Mouse (Mus musculus) forebrain, embryonic 15.5 days (tissue): Measurements from ENCODE around the gene Arntl2. TPM values are rescaled to one million over a fixed set of nuclear protein-coding genes. Genes with fewer than 3 reads are reported as not detected.
"Not testable (repeated sequence)": the region's sequence is repeated elsewhere in the genome, so short reads cannot be mapped to it uniquely, and the experiment has no call there.

Experiments
- ATAC-seq: fragments of 200-750 bp; cut with Nextera tagmentation; replicated peaks from 2 replicates; pipeline ENCODE4 v1.8.0; 2017; ENCODE audit warnings: mild to moderate bottlenecking, moderate TSS enrichment, moderate library complexity
- H3K27ac ChIP-seq: fragments of 300-500 bp; sonication (generic); replicated peaks from 2 replicates; pipeline ENCODE4 v1.5.1; 2015; ENCODE audit warnings: mild to moderate bottlenecking, inconsistent platforms
- H3K27me3 ChIP-seq: fragments of 300-500 bp; sonication (generic); 2 replicates; pipeline ENCODE4 v1.6.1; 2015; ENCODE audit warnings: inconsistent platforms
- H3K36me3 ChIP-seq: fragments of 300-500 bp; sonication (generic); 2 replicates; pipeline ENCODE4 v1.6.1; 2015; ENCODE audit warnings: mild to moderate bottlenecking, inconsistent platforms
- H3K4me1 ChIP-seq: fragments of 300-500 bp; sonication (generic); 2 replicates; pipeline ENCODE4 v1.6.1; 2015; ENCODE audit warnings: inconsistent platforms
- H3K4me2 ChIP-seq: fragments of 300-500 bp; sonication (generic); replicated peaks from 2 replicates; pipeline ENCODE4 v1.6.1; 2015; ENCODE audit warnings: mild to moderate bottlenecking, inconsistent platforms
- H3K4me3 ChIP-seq: fragments of 300-500 bp; sonication (generic); 2 replicates; pipeline ENCODE4 v1.5.1; 2015; ENCODE audit warnings: mild to moderate bottlenecking, inconsistent platforms
- H3K9ac ChIP-seq: fragments of 300-500 bp; sonication (generic); replicated peaks from 2 replicates; pipeline ENCODE4 v1.6.1; 2015; ENCODE audit warnings: mild to moderate bottlenecking, inconsistent platforms
- H3K9me3 ChIP-seq: fragments of 300-500 bp; sonication (generic); 2 replicates; pipeline ENCODE4 v1.6.1; 2016; ENCODE audit warnings: inconsistent platforms
- WGBS: fragments of 180-500 bp; shearing (Covaris S2); methylation state at CpG from one replicate; pipeline ENCODE4 v1.1.7; 2015; ENCODE audit warnings: mixed read lengths; 5-methylcytosine and 5-hydroxymethylcytosine counted together
- polyA plus RNA-seq: library from polyadenylated mRNA; unstranded; fragments of >200 nt; fragmentation: Nextera tagmentation; extraction: Ambion mirVana; gene quantifications from 2 replicates; pipeline ENCODE4 v1.2.1, GENCODE M21; 2015

Arntl2 gene
- polyA plus RNA-seq, 1 experiment from 2014 or later: 2.7 TPM

DNA sequence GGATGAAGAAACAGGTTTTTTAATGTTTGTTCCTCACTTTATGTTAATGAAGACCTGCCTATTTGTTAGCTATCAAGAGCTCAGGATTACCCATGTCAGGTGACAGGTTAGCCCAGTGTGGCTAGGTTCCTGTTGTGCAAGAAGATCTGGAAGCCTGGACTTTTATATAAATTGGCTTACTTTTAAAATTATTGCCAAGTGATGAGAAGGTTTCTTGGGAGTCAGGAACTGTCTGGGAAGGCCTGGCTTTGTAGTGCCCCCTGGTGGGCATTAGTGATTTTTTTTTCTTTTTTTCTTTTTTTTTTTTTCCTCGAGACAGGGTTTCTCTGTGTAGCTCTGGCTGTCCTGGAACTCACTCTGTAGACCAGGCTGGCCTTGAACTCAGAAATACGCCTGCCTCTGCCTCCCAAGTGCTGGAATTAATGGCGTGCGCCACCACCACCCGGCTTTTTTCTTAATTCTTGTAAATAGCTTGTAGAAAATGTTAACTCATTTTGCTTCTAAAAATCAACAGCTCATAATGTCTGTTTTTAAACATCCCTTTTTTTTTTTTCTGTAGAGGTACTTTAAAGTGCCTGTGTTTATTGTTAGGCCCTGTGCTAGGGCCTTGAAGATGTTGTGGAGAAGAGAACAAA is 33.5 kb upstream of the Arntl2 start:
- Histone ChIP-seq H3K36me3 (no peaks in the 10 kb centered on the region; the same call in 1 of the 2 replicates), H3K27ac (no peak overlapping the region), H3K9me3 (no peaks in the 10 kb centered on the region), H3K4me1 (no peaks in the 10 kb centered on the region), H3K9ac (no peak overlapping the region), H3K27me3 (no peaks in the 10 kb centered on the region), H3K4me3 (no peak overlapping the region), H3K4me2 (no peak overlapping the region)
- 65% methylated on average over 5 of the region's 5 CpGs for WGBS
- ATAC-seq: no peak

DNA sequence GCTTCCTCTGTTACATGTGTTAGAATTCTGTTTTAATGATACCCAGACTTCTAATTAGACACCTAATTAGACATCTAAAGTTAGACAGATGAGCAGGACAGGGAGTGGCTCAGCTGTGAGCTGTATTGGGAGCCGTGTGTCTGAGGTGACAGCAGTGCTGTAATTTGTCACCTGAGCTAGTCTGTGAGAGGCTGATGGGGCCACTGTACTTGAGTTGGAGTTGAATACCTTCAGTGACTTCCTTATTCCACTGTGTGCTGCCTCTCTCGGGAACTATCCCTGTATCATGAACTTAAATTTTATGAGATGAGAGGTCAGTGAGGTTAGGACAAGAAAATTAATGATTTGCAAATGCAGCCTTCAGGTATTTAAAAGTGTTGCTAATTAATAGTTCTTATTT is 31.3 kb upstream of the Arntl2 start:
- ATAC-seq: no peak
- Histone ChIP-seq H3K27me3 (no peaks in the 10 kb centered on the region), H3K36me3 (peaks cover 10% of the 10 kb centered on the region; the same call in 1 of the 2 replicates), H3K9ac (no peak overlapping the region), H3K4me1 (no peaks in the 10 kb centered on the region), H3K4me3 (no peak overlapping the region), H3K9me3 (no peaks in the 10 kb centered on the region), H3K27ac (no peak overlapping the region), H3K4me2 (no peak overlapping the region)
- WGBS: 62% methylated on average over 2 of the region's 2 CpGs

DNA sequence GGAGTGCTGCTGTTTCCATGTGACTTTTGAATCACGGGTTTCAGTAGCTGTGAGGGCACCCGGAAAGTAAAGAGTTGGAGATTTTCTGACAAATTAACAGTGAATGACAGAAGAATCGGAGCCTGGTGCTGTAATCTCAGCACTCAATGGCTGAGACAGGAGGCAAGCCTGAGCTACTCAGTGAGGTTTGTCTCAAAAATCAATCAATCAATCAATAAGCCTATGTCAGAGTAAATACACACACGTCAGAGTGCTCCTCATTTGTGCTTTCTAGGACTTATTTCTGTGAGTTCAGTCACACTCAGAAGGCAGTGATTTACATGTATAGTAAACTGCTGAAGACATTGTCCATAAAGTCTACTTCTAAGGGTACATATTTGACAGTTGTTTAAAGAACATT is 30.6 kb upstream of the Arntl2 start:
- 83% methylated on average over 4 of the region's 4 CpGs for WGBS
- no peak for ATAC-seq

DNA sequence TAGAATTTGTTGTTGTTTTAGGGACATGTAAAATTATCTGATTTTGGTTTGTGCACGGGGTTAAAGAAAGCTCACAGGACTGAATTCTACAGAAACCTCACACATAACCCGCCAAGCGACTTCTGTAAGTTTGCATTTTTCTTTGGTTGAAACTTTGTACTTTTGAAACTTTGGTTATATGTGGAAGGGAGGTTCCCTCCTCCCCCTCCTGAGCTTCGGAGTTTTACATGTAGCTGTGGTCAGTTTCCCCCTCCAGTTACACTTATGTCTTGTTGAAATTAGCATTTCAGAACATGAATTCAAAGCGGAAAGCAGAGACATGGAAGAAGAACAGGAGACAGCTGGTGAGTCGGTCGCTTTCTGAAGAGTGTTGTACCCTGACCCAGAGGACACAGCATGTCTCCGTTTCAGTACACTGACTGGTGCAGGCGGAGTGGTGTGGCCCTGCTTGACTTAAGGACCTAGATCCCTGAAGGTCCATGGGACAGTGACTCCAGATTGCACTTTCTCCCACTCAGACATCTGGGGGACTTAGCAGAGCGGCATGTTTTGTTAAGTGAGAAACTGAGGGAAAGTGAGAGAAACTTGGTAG is 26.9 kb upstream of the Arntl2 start:
- Histone ChIP-seq H3K4me3 (no peak overlapping the region), H3K27me3 (no peaks in the 10 kb centered on the region), H3K9ac (no peak overlapping the region), H3K27ac (no peak overlapping the region), H3K4me2 (no peak overlapping the region), H3K4me1 (no peaks in the 10 kb centered on the region), H3K36me3 (peaks cover 14% of the 10 kb centered on the region), H3K9me3 (no peaks in the 10 kb centered on the region)
- WGBS: 95% methylated on average over 10 of the region's 10 CpGs
- no peak for ATAC-seq

More for the DNA sequence above, 30.6 kb upstream of the Arntl2 start:
- H3K9me3 ChIP-seq: no peaks in the 10 kb centered on the region
- H3K4me1 ChIP-seq: no peaks in the 10 kb centered on the region
- H3K27me3 ChIP-seq: no peaks in the 10 kb centered on the region
- H3K4me2 ChIP-seq: no peak overlapping the region
- no peak overlapping the region for H3K4me3 ChIP-seq
- peaks cover 10% of the 10 kb centered on the region; the same call in 1 of the 2 replicates for H3K36me3 ChIP-seq
- H3K9ac ChIP-seq: no peak overlapping the region
- H3K27ac ChIP-seq: no peak overlapping the region

DNA sequence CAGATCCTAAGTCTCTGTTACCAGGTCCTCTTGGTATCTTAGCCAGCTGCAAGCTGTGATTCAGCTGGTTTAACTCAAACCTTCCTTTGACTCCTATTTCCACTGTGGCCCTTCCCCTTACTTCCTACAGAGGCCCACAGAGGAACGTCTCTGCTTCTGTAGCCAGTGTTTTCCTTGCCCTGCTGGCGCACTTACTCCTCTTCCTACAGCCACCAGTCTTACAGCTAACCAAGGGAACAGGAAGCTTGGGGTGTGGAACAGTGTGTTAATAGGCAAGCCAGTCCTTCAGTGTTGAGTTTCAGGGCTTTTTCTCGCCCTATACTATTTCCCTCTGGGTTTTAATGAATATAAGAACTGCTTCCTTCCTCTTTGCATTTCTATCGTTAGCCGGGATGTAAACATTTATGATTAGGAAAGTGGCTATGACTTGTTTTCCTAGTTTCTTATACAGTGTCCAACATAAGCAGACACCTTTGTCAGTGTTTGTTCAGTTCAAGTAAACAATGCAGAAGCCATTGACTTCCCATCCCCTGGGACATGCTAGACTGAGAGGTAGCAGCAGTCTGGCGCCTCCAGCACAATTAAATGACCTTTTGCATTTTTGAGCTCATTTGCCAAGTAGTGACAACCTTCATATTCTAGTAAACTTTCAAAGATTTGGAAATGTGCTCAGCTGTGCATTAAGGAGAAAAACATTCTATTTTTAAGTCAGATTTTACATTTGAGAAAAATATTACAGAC is 25.7 kb upstream of the Arntl2 start:
- peaks cover 19% of the 10 kb centered on the region for H3K36me3 ChIP-seq
- no peaks in the 10 kb centered on the region for H3K27me3 ChIP-seq
- H3K9ac ChIP-seq: no peak overlapping the region
- H3K4me2 ChIP-seq: no peak overlapping the region
- H3K4me3 ChIP-seq: no peak overlapping the region
- H3K9me3 ChIP-seq: no peaks in the 10 kb centered on the region
- ATAC-seq: no peak
- WGBS: 81% methylated on average over 6 of the region's 6 CpGs
- no peaks in the 10 kb centered on the region for H3K4me1 ChIP-seq
- no peak overlapping the region for H3K27ac ChIP-seq

DNA sequence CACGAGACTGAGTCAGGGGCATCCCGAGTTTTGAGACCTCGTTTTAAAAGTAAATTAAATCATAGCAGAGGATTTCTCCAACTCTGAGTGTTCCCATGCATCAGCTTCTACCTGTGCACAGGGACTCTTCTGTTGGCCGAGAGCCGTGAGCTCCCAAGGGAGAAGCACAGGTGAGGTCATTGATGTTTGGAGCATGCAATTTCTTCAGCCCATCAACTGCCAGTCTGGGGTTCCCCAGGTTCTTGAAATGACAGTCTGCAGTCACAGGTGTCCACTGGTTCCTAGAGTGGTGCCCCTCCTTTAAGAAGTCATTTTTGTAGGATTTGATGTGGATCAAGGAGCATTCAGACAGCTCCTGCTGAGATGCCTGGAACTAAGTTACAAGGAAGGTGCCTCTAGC is 25.0 kb upstream of the Arntl2 start:
- Histone ChIP-seq H3K9me3 (no peaks in the 10 kb centered on the region), H3K4me3 (no peak overlapping the region), H3K9ac (no peak overlapping the region), H3K36me3 (peaks cover 19% of the 10 kb centered on the region), H3K4me1 (no peaks in the 10 kb centered on the region), H3K4me2 (no peak overlapping the region), H3K27ac (no peak overlapping the region), H3K27me3 (no peaks in the 10 kb centered on the region)
- no peak for ATAC-seq
- 91% methylated on average over 5 of the region's 5 CpGs for WGBS

DNA sequence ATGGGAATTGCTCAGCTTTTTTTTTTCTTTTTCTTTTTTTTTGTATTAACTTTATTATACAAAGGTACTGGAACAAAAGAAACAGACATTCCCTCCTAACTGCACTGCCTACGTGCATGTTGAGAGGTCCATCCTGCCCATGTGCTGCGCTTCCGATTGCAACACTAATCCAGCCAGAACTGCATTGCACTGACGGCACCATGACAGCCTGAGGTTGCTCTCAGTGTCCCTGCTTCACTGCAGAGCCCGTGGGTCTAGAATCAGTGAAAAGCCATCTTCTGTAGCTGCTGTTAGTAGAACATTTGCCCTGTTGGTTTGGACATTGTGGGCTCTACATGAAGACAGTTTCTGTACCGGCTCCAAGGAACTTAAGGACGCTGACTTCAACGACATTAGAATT is 20.0 kb upstream of the Arntl2 start:
- H3K9me3 ChIP-seq, H3K27me3 ChIP-seq, H3K9ac ChIP-seq, ATAC-seq, H3K4me3 ChIP-seq, H3K27ac ChIP-seq, H3K4me2 ChIP-seq, H3K4me1 ChIP-seq: not testable (repeated sequence)
- 72% methylated on average over 8 of the region's 8 CpGs for WGBS
- H3K36me3 ChIP-seq: peaks cover 12% of the 10 kb centered on the region

DNA sequence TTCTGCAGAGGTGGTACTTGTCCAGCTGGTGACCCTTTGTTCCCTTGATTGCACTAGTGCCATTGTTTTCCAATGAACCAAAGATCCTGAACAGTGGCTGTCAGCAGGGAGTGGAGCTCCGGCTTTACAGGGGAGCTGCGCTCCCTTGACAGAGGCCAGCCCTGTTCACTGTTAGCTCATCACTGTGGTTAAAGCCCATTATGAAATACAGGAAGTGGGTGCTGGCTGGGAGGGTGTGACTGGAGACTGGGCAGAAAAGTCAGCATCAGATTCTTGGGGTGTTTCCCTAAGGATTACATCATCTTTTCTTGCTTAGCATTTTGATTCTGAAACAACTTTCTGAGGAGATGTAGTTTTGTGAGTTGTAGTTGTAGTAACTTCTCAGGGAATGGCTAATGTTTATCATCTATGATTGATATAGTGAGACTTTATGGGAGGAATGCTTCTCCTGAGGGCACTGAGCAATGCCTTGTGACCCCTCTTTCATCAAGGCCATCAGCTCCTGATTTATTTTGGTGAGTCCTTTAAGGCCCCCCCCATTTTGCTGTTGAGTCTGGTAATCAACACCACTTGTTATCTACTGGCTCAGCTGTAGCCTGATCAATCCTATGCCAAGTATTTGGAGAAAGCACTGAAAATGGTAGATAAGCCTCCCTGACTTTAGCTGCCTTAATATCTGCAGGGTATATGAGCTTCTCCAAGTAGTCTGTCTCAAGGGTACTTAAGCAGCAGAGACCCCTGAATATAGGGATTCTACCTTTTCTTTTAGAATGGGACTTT is 19.1 kb upstream of the Arntl2 start:
- no peak overlapping the region for H3K9ac ChIP-seq
- H3K9me3 ChIP-seq: no peaks in the 10 kb centered on the region
- no peaks in the 10 kb centered on the region for H3K4me1 ChIP-seq
- no peak overlapping the region for H3K4me3 ChIP-seq
- peaks cover 9% of the 10 kb centered on the region for H3K36me3 ChIP-seq
- WGBS: 20% methylated on average over 2 of the region's 2 CpGs
- no peak overlapping the region for H3K27ac ChIP-seq
- H3K4me2 ChIP-seq: no peak overlapping the region
- no peaks in the 10 kb centered on the region for H3K27me3 ChIP-seq
- no peak for ATAC-seq

DNA sequence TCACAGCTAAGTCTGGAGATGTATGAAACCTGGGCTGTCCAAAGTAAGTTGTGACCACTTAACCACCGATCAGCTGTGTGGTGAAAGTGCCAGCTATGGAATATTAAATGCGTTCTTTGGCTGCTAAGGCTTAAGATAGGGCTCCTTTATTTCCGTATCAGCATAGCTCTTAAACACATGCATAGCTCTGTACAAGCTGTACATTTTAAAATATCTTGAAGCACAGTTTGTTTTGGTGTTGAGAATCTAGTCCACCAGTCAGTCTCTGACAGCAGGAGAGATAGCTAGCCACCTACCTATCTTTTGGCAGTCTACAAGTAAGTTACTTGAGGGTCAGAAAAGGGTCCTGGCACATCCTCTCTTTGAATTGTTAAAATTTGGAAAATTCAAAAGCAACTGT is 17.8 kb upstream of the Arntl2 start:
- no peaks in the 10 kb centered on the region for H3K4me1 ChIP-seq
- no peaks in the 10 kb centered on the region for H3K9me3 ChIP-seq
- ATAC-seq: no peak
- peaks cover 7% of the 10 kb centered on the region for H3K36me3 ChIP-seq
- no peak overlapping the region for H3K4me3 ChIP-seq
- H3K27ac ChIP-seq: no peak overlapping the region
- WGBS: 92% methylated on average over 3 of the region's 3 CpGs
- H3K27me3 ChIP-seq: no peaks in the 10 kb centered on the region
- no peak overlapping the region for H3K9ac ChIP-seq
- no peak overlapping the region for H3K4me2 ChIP-seq

DNA sequence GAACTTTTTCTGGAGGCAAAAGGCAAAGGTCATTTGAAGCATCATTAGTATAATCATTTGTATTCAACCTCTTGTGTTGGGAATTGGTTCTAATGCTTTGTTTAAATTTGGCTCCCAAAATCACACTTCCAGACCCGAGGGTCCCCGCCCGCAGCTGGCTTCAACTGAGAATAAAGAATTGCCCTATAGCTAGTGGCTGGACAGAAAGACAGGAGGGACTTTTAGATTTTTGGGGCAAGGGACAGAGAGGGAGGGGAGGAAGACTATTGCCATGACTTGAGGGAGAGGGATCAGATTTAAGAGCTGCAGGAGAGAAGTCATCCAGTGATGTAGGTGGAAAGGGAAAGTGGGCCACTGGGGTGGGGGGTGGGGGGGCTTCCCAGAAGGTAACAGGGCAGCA is 14.3 kb upstream of the Arntl2 start:
- no peaks in the 10 kb centered on the region for H3K9me3 ChIP-seq
- H3K4me1 ChIP-seq: no peaks in the 10 kb centered on the region
- no peak overlapping the region for H3K4me3 ChIP-seq
- H3K27ac ChIP-seq: no peak overlapping the region
- WGBS: 85% methylated on average over 3 of the region's 3 CpGs
- no peak overlapping the region for H3K4me2 ChIP-seq
- H3K9ac ChIP-seq: no peak overlapping the region
- 0 out of 2 replicates have a peak, but pooled peaks cover 1% of the 10 kb centered on the region for H3K36me3 ChIP-seq
- no peaks in the 10 kb centered on the region for H3K27me3 ChIP-seq
- no peak for ATAC-seq

DNA sequence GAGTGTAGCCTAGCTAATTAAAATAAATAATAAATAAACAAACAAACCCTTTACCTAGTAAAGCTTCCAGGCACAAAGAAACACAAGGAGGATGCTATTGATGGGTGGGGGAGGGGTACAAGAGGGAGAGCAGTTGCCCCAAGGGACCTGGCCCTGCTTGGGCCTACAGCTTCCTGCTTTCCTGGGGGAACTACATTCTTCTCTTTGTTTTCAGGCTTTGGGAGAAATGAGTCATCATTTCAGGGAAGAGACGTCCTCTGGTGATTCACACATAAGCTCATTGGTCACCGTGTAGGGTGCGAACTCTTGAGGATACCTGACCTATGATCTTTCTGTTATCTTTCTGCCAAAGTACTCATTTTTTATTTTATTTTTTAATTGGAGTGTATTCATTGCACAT is 2.3 kb upstream of the Arntl2 start:
- no peak overlapping the region for H3K27ac ChIP-seq
- H3K9me3 ChIP-seq: no peaks in the 10 kb centered on the region
- 80% methylated on average over 3 of the region's 3 CpGs for WGBS
- no peak for ATAC-seq
- H3K4me3 ChIP-seq: no peak overlapping the region
- peaks cover 11% of the 10 kb centered on the region for H3K4me1 ChIP-seq
- no peak overlapping the region for H3K9ac ChIP-seq
- no peak overlapping the region for H3K4me2 ChIP-seq
- H3K27me3 ChIP-seq: peaks cover 2% of the 10 kb centered on the region; the same call in 1 of the 2 replicates
- H3K36me3 ChIP-seq: no peaks in the 10 kb centered on the region
